Mouse (Mus musculus) CH12.LX (cell line): ENCODE results near the gene Pmvk. TPM values are rescaled to one million over a fixed set of nuclear protein-coding genes. Genes with fewer than 3 reads are reported as not detected.
"Not testable (repeated sequence)": the region's sequence is repeated elsewhere in the genome, so short reads cannot be mapped to it uniquely, and the experiment has no call there.

Source experiments
- DNase-seq: peaks from one replicate; pipeline ENCODE4 v3.0.0-alpha.2; 2013; ENCODE audit errors: extremely low read depth
- H3K27ac ChIP-seq: 2 replicates; pipeline ENCODE4 v1.5.1; 2012; ENCODE audit warnings: low read depth, mild to moderate bottlenecking, control low read depth, moderate library complexity; ENCODE audit not compliant: insufficient read depth
- H3K27me3 ChIP-seq: replicated peaks from 2 replicates; pipeline ENCODE3; 2012; ENCODE audit warnings: inconsistent platforms
- H3K36me3 ChIP-seq, 2 experiments: replicated peaks in 1 of 2; 2 replicates each; pipeline versions ENCODE3 to v1.6.1; 2012; ENCODE audit warnings: inconsistent platforms in 1 of 2, low read length in 1 of 2, mild to moderate bottlenecking in 1 of 2, mixed read lengths in 1 of 2, moderate library complexity in 1 of 2; ENCODE audit not compliant: control insufficient read depth in 1 of 2, insufficient read depth in 1 of 2
- H3K4me1 ChIP-seq, 2 experiments: 2 replicates each; pipeline ENCODE4 v1.6.1; 2012; ENCODE audit warnings: inconsistent platforms in 1 of 2, moderate library complexity in 1 of 2; ENCODE audit not compliant: insufficient read depth in 2 of 2, control insufficient read depth in 1 of 2
- H3K4me2 ChIP-seq: 2 replicates; pipeline ENCODE4 v1.6.1; 2012; ENCODE audit warnings: low read depth, mild to moderate bottlenecking, control low read depth; ENCODE audit not compliant: poor library complexity, insufficient read depth, severe bottlenecking
- H3K4me3 ChIP-seq, 3 experiments: fragments of 150-350 bp in 1 of 3; sonication (generic) in 1 of 3; replicated peaks in 1 of 3; 2 replicates each; pipeline versions ENCODE3 to v1.5.1; 2011 to 2012; ENCODE audit warnings: low read depth in 2 of 3, low read length in 2 of 3, mild to moderate bottlenecking in 2 of 3, moderate library complexity in 2 of 3, control low read depth in 1 of 3, improper control_type of control experiment in 1 of 3, inconsistent platforms in 1 of 3, mixed read lengths in 1 of 3; ENCODE audit not compliant: poor library complexity in 1 of 3
- H3K79me2 ChIP-seq: replicated peaks from 2 replicates; pipeline ENCODE4 v1.6.1; 2012; ENCODE audit warnings: mild to moderate bottlenecking, moderate library complexity; ENCODE audit not compliant: control insufficient read depth, poor library complexity, insufficient read depth, severe bottlenecking; ENCODE audit errors: extremely low read depth
- H3K9ac ChIP-seq: 2 replicates; pipeline ENCODE4 v1.6.1; 2012; ENCODE audit warnings: low read depth, mild to moderate bottlenecking, control low read depth, moderate library complexity; ENCODE audit not compliant: insufficient read depth
- H3K9me3 ChIP-seq: replicated peaks from 2 replicates; pipeline ENCODE3; 2012; ENCODE audit warnings: low read length, inconsistent platforms, mixed read lengths
- BHLHE40 ChIP-seq: IDR thresholded peaks from 2 replicates; pipeline ENCODE4 v1.6.1; 2011; ENCODE audit warnings: mild to moderate bottlenecking, low read depth, low read length, improper control_type of control experiment
- CHD1 ChIP-seq: IDR thresholded peaks from 2 replicates; pipeline ENCODE4 v1.6.1; 2012; ENCODE audit warnings: low read depth, low read length, improper control_type of control experiment, inconsistent platforms
- CTCF ChIP-seq, 2 experiments: IDR thresholded peaks in 1 of 2; conservative IDR thresholded peaks in 1 of 2; 2 replicates each; pipeline ENCODE4 v1.5.1; 2011 to 2012; ENCODE audit warnings: low read depth in 2 of 2, low read length in 2 of 2, improper control_type of control experiment in 1 of 2, inconsistent platforms in 1 of 2, mild to moderate bottlenecking in 1 of 2, moderate library complexity in 1 of 2
- E2F4 ChIP-seq: IDR thresholded peaks from 2 replicates; pipeline ENCODE4 v1.6.1; 2011; ENCODE audit warnings: low read depth, low read length, improper control_type of control experiment; ENCODE audit not compliant: insufficient replicate concordance
- ELF1 ChIP-seq: IDR thresholded peaks from 2 replicates; pipeline ENCODE4 v1.6.1; 2014; ENCODE audit warnings: low read depth, mild to moderate bottlenecking, inconsistent platforms, low read length, improper control_type of control experiment
- EP300 ChIP-seq: IDR thresholded peaks from 2 replicates; pipeline ENCODE4 v1.6.1; 2011; ENCODE audit warnings: low read length, improper control_type of control experiment
- ETS1 ChIP-seq: conservative IDR thresholded peaks from 2 replicates; pipeline ENCODE4 v1.6.1; 2012; ENCODE audit warnings: low read depth, mild to moderate bottlenecking, inconsistent platforms, low read length, improper control_type of control experiment, moderate library complexity
- GABPA ChIP-seq: IDR thresholded peaks from 2 replicates; pipeline ENCODE4 v1.6.1; 2012; ENCODE audit warnings: low read depth, low read length, improper control_type of control experiment, inconsistent platforms; ENCODE audit not compliant: insufficient replicate concordance
- IRF4 ChIP-seq: IDR thresholded peaks from 2 replicates; pipeline ENCODE4 v1.6.1; 2014; ENCODE audit warnings: low read depth, mild to moderate bottlenecking, inconsistent platforms, low read length, improper control_type of control experiment
- JUN ChIP-seq: IDR thresholded peaks from 2 replicates; pipeline ENCODE4 v1.6.1; 2011; ENCODE audit warnings: low read depth, mild to moderate bottlenecking, low read length, improper control_type of control experiment, moderate library complexity; ENCODE audit not compliant: insufficient read depth
- JUND ChIP-seq: conservative IDR thresholded peaks from 2 replicates; pipeline ENCODE4 v1.6.1; 2011; ENCODE audit warnings: low read depth, low read length, improper control_type of control experiment
- MAX ChIP-seq: IDR thresholded peaks from 2 replicates; pipeline ENCODE4 v1.6.1; 2011; ENCODE audit warnings: low read length, improper control_type of control experiment
- MXI1 ChIP-seq: IDR thresholded peaks from 2 replicates; pipeline ENCODE4 v1.6.1; 2011; ENCODE audit warnings: mild to moderate bottlenecking, low read depth, low read length, improper control_type of control experiment
- NELFE ChIP-seq: IDR thresholded peaks from 2 replicates; pipeline ENCODE4 v1.6.1; 2011; ENCODE audit warnings: low read depth, low read length, improper control_type of control experiment
- PAX5 ChIP-seq: IDR thresholded peaks from 2 replicates; pipeline ENCODE4 v1.6.1; 2012; ENCODE audit warnings: low read length, inconsistent platforms, mixed read lengths
- POLR2AphosphoS2 ChIP-seq: IDR thresholded peaks from 2 replicates; pipeline ENCODE4 v1.6.1; 2011; ENCODE audit warnings: low read depth, low read length, improper control_type of control experiment
- RCOR1 ChIP-seq: conservative IDR thresholded peaks from 2 replicates; pipeline ENCODE4 v1.6.1; 2012; ENCODE audit warnings: low read depth, mild to moderate bottlenecking, inconsistent platforms, low read length, improper control_type of control experiment
- SMC3 ChIP-seq: IDR thresholded peaks from 2 replicates; pipeline ENCODE4 v1.6.1; 2011; ENCODE audit warnings: low read depth, low read length, improper control_type of control experiment
- TCF12 ChIP-seq: IDR thresholded peaks from 2 replicates; pipeline ENCODE4 v1.6.1; 2014; ENCODE audit warnings: low read depth, mild to moderate bottlenecking, inconsistent platforms, low read length, improper control_type of control experiment
- USF2 ChIP-seq: conservative IDR thresholded peaks from 2 replicates; pipeline ENCODE4 v1.6.1; 2011; ENCODE audit warnings: low read depth, low read length, improper control_type of control experiment
- ZC3H11A ChIP-seq: IDR thresholded peaks from 2 replicates; pipeline ENCODE4 v1.6.1; 2012; ENCODE audit warnings: low read depth, mild to moderate bottlenecking, inconsistent platforms, low read length, improper control_type of control experiment
- ZKSCAN1 ChIP-seq: IDR thresholded peaks from 2 replicates; pipeline ENCODE4 v1.6.1; 2012; ENCODE audit warnings: low read depth, inconsistent platforms, low read length, improper control_type of control experiment, borderline replicate concordance
- ZNF384 ChIP-seq: IDR thresholded peaks from 2 replicates; pipeline ENCODE4 v1.6.1; 2012; ENCODE audit warnings: low read depth, low read length, improper control_type of control experiment, inconsistent platforms
- dilution Hi-C: fragments of 300-500 bp; cut with MboI; formaldehyde crosslinking; loops from 2 replicates; pipeline ENCODE4 v1.14.3; 2020; ENCODE audit warnings: low sequenced_read_pairs; ENCODE audit not compliant: extremely low pct_unique_long_range_greater_than_20kb, extremely low pct_ligation_motif_present
- in situ Hi-C: fragments of 300-500 bp; cut with MboI; formaldehyde crosslinking; loops from 3 replicates; pipeline ENCODE4 v1.14.3; 2019; ENCODE audit warnings: low sequenced_read_pairs, low pct_ligation_motif_present, low pct_unique_long_range_greater_than_20kb, mixed read lengths
- polyA plus RNA-seq: library from polyadenylated mRNA; unstranded; fragments of >175 nt; gene quantifications from 2 replicates; pipeline ENCODE4 v1.2.1, GENCODE M21; 2012; ENCODE audit warnings: low read depth; ENCODE audit not compliant: insufficient read length
- total RNA-seq, 2 experiments: library from RNA; depleted of rRNA; stranded (reverse); fragments of 300-350 nt in 1 of 2; fragments of >200 nt in 1 of 2; gene quantifications; 2 replicates each; pipeline ENCODE4 v1.2.3; 2012 to 2014

Gene Pmvk
- total and polyA plus RNA-seq, 3 experiments = 42.0 to 69.3 (median 50.5) TPM

DNA sequence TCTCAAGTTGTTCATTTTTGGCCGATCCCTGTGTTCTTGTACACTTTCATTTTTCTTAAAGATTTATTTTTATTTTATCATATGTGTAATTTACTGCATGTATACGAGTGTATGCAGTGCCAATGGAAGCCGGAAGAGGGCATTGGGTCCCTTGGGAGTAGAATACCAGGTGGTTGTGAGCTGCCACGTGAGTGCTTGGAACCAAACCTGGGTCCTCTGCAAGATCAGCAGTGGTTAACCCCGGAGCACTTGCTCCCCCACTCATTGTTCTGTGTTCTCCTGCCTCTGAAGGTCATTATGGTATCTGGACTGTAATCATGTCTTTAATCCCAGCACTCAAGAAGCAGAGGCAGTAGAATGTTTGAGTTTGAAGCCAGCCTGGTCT is 29.2 kb upstream of the Pmvk start:
- DNase-seq = no peak
- Histone ChIP-seq H3K27me3 (no peaks in the 10 kb centered on the region), H3K36me3 (peaks cover 48 to 69% of the 10 kb centered on the region in 2 experiments), H3K27ac (no peak overlapping the region), H3K4me3 (no peak overlapping the region), H3K4me1 (peaks cover 14 to 35% of the 10 kb centered on the region in 2 experiments), H3K79me2 (peaks cover 16% of the 10 kb centered on the region), H3K4me2 (no peak overlapping the region), H3K9me3 (no peaks in the 10 kb centered on the region), H3K9ac (no peak overlapping the region)
- in situ Hi-C loops (no loop called here), dilution Hi-C loops (no loop called here)
- TF ChIP-seq MAX (no peak), BHLHE40 (no peak), IRF4 (no peak), JUND (no peak), E2F4 (no peak), TCF12 (no peak), NELFE (no peak), ZNF384 (no peak), ZC3H11A (no peak), CHD1 (no peak), MXI1 (no peak)

DNA sequence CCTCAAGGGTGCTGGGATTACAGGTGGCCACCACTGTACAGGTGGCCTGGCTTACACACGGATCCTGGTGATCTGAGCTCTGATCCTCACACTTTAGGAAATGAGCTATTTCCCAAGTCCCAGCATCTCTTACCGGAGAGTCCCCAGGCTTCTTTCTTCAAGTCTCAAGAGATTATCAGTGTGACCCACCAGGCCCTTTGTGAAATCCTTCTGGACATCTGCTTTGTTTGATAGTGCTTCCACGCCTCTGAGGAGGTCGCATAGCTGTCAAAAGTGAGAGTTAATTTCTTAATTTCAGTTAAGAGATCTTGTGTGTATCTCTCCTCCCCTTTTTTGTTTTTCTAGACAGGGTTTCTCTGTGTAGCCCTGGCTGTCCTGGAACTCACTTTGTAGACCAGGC is 28.5 kb upstream of the Pmvk start:
- Histone ChIP-seq H3K9ac (no peak overlapping the region), H3K4me3 (no peak overlapping the region), H3K4me1 (peaks cover 11 to 30% of the 10 kb centered on the region in 2 experiments), H3K79me2 (peaks cover 14% of the 10 kb centered on the region), H3K27ac (no peak overlapping the region), H3K9me3 (no peaks in the 10 kb centered on the region), H3K27me3 (no peaks in the 10 kb centered on the region), H3K4me2 (no peak overlapping the region), H3K36me3 (peaks cover 48 to 69% of the 10 kb centered on the region in 2 experiments)
- no peak for TF ChIP-seq EP300
- TF ChIP-seq ZC3H11A = no peak
- TF ChIP-seq SMC3 = no peak
- TF ChIP-seq CHD1 = no peak
- TF ChIP-seq BHLHE40 = no peak
- TF ChIP-seq IRF4 = no peak
- TF ChIP-seq ZNF384 = no peak
- TF ChIP-seq CTCF (conservative IDR thresholded peaks at IDR 0.05 in 1 of 2, IDR thresholded peaks at IDR 0.05 in 1 of 2; ENCODE audit: low read depth in 2 of 2, low read length in 2 of 2) = no peak
- TF ChIP-seq ETS1 = no peak
- TF ChIP-seq USF2 = no peak
- no peak for TF ChIP-seq POLR2AphosphoS2
- no peak for TF ChIP-seq ZKSCAN1
- TF ChIP-seq JUN = no peak
- TF ChIP-seq PAX5 = no peak
- TF ChIP-seq ELF1 = no peak
- TF ChIP-seq GABPA = no peak
- TF ChIP-seq RCOR1 = no peak
- TF ChIP-seq TCF12 = no peak
- no peak for TF ChIP-seq JUND
- in situ Hi-C loops (no loop called here), dilution Hi-C loops (no loop called here)
- DNase-seq = no peak

DNA sequence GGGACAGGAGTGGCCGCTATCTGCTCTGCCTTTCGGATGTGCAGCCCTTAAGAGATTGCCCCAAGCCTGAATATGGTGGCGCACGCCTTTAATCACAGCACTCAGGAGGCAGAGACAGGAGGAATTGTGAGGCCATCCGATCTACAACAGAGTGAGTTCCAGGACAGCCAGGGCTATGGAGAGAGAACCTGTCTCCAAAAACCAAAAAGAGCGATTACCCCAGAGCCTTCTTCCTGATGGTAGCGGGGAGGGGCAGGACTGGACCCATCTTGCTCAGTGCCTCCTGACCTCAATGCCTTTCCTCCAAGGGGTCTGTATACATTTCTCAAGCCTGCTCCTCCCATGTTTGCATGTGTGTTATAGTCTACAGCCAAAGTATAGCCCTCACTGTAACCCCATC is 25.3 kb upstream of the Pmvk start:
- in situ Hi-C loops, H3K9ac ChIP-seq, dilution Hi-C loops, H3K27me3 ChIP-seq, H3K9me3 ChIP-seq, DNase-seq, H3K4me2 ChIP-seq, H3K27ac ChIP-seq, H3K4me3 ChIP-seq: not testable (repeated sequence)
- Histone ChIP-seq H3K79me2 (peaks cover 19% of the 10 kb centered on the region), H3K4me1 (peaks cover 0 to 20% of the 10 kb centered on the region in 2 experiments; a peak in 2 of 4 replicates), H3K36me3 (peaks cover 48 to 65% of the 10 kb centered on the region in 2 experiments)
